Mouse (Mus musculus): ENCODE measurements around the gene Clec3a.

- TF ChIP-seq POLR2A (IDR thresholded peaks at IDR 0.05; ENCODE audit: borderline replicate concordance, extremely low read depth, low read depth, low read length) (no peak), CTCF (IDR thresholded peaks at IDR 0.05; ENCODE audit: insufficient read depth, low read length) (peak; percentile 91)
Observed at GRCm38 (mm10) chr8:114438236-114438635, 20.4 kb downstream of the Clec3a start.
